Mouse (Mus musculus): ENCODE measurements around the gene Mgat4a.

DNA sequence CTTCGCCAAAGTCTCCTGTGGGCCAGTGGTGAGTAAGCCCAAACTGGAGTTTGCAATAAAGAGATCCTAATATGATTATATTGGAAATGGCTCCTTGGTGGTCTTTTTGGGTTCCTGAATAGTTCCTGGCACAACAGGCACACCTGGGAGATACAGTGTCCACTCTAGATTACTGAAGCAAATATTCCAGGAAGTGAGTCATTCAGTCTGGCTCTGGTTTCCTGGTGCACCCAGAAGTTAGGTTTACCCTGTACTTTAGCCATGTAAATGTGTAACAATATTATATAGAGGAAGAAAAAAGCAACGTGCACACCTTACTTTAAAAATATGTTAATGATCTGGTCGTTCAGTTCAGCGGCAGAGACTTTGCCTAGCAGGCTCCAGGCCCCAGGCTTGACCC, 25.9 kb upstream of the Mgat4a start:
- no peak for TF ChIP-seq CTCF (IDR thresholded peaks at IDR 0.05; ENCODE audit: low read depth, low read length)
- no peak for TF ChIP-seq POLR2A (IDR thresholded peaks at IDR 0.05; ENCODE audit: borderline replicate concordance, low read depth, low read length)

Data from bone marrow macrophage, adult 2 months (primary cell).